Mouse (Mus musculus) bone marrow macrophage, adult 2 months (primary cell): Measurements from ENCODE around the gene Zfp788. TPM values are rescaled to one million over a fixed set of nuclear protein-coding genes. Genes with fewer than 3 reads are reported as not detected.
"Not testable (repeated sequence)": the region's sequence is repeated elsewhere in the genome, so short reads cannot be mapped to it uniquely, and the experiment has no call there.

Source experiments
- H3K27ac ChIP-seq: 2 replicates; pipeline ENCODE4 v1.5.1; 2012; ENCODE audit warnings: low read depth, low read length; ENCODE audit not compliant: insufficient read depth
- H3K4me1 ChIP-seq: 2 replicates; pipeline ENCODE4 v1.6.1; 2012; ENCODE audit warnings: low read length; ENCODE audit not compliant: control insufficient read depth, insufficient read depth
- H3K4me3 ChIP-seq: 2 replicates; pipeline ENCODE4 v1.5.1; 2012; ENCODE audit warnings: mild to moderate bottlenecking, low read length, moderate library complexity; ENCODE audit not compliant: insufficient read depth
- CTCF ChIP-seq: IDR thresholded peaks from 2 replicates; pipeline ENCODE4 v1.5.1; 2012; ENCODE audit warnings: low read depth, mild to moderate bottlenecking, low read length, moderate library complexity
- POLR2A ChIP-seq: IDR thresholded peaks from 2 replicates; pipeline ENCODE4 v1.6.1; 2012; ENCODE audit warnings: mild to moderate bottlenecking, low read depth, low read length, borderline replicate concordance
- polyA plus RNA-seq: library from polyadenylated mRNA; stranded (reverse); fragments of >200 nt; gene quantifications from 2 replicates; pipeline ENCODE4 v1.2.4, GENCODE M21; 2012; ENCODE audit not compliant: missing spikeins, insufficient read depth, insufficient read length

The Zfp788 gene
- 12.2 and 15.5 TPM in 2 replicates for polyA plus RNA-seq

GRCm38 (mm10) chr7:41632409-41633220 lies at the start of gene Zfp788:
TSS of gene Zfp788 (plus strand) at chr7:41633203.
- TF ChIP-seq CTCF = no peak
- no peak for TF ChIP-seq POLR2A
- peak within 1 kb of the TSS; percentile 79 for H3K4me3 ChIP-seq
- H3K27ac ChIP-seq = peak within 1 kb of the TSS; percentile 80
- H3K4me1 ChIP-seq = peaks cover 10% of the 10 kb centered on the region

DNA sequence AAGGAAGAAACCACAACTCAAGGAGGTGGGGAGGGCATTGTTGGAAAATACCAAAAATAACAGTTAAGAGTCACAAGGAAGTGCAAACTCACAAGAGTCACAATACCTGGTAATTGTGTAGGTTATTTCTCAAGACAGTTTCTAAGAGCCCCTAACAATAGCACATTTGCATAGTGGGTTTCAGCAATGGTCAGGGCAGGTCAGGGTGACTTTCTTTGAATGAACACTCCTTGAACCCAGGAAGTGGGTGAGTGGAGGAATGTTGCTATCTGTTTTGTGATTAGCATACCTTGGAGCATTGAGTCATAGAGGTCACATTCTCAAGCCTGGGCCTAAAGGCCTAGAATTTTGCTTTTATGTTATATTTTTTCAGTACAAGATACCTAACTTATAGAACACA lies 45.2 kb upstream of the Zfp788 start:
- not testable (repeated sequence) for H3K27ac ChIP-seq, H3K4me1 ChIP-seq, H3K4me3 ChIP-seq

DNA sequence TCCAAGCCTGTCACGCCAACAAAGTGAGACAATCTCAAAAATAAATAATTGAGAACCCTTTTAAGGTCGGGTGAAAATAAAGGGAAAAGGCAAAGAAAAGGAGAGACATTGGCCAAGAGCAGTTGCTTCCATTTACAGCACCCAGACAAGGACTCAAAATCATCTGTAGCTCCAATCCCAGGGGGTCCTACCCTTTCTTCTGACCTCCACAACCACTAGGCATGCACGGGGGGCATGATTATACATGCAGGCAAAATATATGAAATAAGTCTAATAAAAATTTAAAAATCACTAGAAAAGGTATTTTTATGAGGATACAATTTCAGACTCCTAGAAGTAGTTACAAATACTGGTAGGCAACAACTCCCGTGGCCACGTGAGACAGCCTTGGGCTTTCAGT lies 34.4 kb upstream of the Zfp788 start:
- H3K4me1 ChIP-seq = peaks cover 7% of the 10 kb centered on the region
- H3K4me3 ChIP-seq = peak overlapping the region; percentile 97
- TF ChIP-seq CTCF (no peak), POLR2A (no peak)
- no peak overlapping the region for H3K27ac ChIP-seq

GRCm38 (mm10) chr7:41599034-41599813 lies 33.8 kb upstream of the Zfp788 start, which contains the start of gene 2610021A01Rik:
TSS of gene 2610021A01Rik (plus strand) at chr7:41599230.
- peak within 1 kb of the TSS; percentile 97 for H3K4me3 ChIP-seq
- peak within 1 kb of the TSS; percentile 24 for H3K27ac ChIP-seq

GRCm38 (mm10) chr7:41599932-41600548 lies 33.0 kb upstream of the Zfp788 start:
- TF ChIP-seq CTCF (no peak), POLR2A (no peak)
- Histone ChIP-seq H3K4me1 (peaks cover 7% of the 10 kb centered on the region), H3K4me3 (peak overlapping the region; percentile 97), H3K27ac (no peak overlapping the region)

More at GRCm38 (mm10) chr7:41599034-41599813, 33.8 kb upstream of the Zfp788 start, which contains the start of gene 2610021A01Rik:
- peaks cover 7% of the 10 kb centered on the region for H3K4me1 ChIP-seq
- TF ChIP-seq CTCF (no peak), POLR2A (no peak)

- no peak overlapping the region for H3K4me3 ChIP-seq
- TF ChIP-seq CTCF = no peak
- TF ChIP-seq POLR2A = no peak
- H3K4me1 ChIP-seq = peaks cover 3% of the 10 kb centered on the region; the same call in 1 of the 2 replicates
- H3K27ac ChIP-seq = no peak overlapping the region
Measured at GRCm38 (mm10) chr7:41611654-41612053, 21.3 kb upstream of the Zfp788 start.

DNA sequence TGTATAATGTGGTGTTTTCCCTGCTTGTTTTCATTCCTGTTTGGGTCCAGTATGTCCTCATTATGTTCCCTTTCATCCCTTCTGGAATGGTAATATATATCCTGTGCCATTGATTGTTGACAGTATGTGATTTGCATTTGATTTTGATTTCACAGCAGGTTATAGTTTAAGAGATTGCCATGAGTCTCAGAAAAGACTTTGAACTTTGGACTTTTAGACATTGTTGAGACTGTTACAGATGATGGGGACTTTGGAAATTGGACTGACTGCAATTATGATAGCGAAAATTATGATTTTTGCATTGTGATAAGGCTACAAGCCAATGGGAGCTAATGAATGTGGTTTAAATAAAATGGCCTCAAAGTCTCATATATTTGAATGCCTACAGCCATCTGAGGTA lies 16.8 kb upstream of the Zfp788 start:
- H3K27ac ChIP-seq, H3K4me3 ChIP-seq, H3K4me1 ChIP-seq: not testable (repeated sequence)

DNA sequence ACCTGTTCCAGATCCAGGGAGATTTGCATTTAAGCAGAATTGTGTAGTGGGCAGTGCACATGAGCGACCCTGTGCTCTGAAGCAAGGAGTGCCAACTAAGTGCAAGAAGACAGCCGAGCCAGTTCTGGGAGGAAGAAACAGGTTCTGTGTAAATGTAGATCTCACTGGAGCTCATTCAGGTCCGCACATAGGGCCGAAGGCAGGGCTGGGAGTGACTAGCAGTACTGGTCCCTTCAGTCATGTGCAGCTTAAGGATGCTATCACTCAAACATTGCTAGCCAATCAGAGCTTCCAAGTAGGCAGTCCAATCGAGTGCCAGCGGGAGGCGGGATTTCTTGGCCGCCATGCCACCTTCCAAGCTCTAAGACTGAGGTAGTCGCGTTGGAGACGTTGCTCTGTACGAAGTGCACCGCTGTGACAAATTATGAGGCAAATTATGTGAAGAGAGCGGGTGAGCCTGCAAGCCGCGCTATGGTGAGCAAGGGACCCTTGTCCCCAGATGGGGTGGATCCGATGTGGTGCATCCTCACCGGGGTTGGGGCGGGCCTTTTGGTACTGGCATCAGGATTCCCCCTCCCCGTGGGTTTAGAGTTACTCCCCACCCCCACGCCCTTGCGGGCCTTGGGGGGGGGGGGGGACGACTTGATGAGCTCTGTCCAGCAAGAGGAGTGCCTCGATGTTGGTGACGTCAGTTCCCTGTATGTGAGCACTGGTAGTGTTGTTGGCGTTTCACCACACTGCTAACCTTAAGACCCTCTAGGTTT lies 400 bp downstream of the Zfp788 start:
- TF ChIP-seq CTCF (no peak), POLR2A (no peak)
- H3K27ac ChIP-seq = peak overlapping the region; percentile 80
- H3K4me3 ChIP-seq = peak overlapping the region; percentile 79
- H3K4me1 ChIP-seq = peaks cover 10% of the 10 kb centered on the region

DNA sequence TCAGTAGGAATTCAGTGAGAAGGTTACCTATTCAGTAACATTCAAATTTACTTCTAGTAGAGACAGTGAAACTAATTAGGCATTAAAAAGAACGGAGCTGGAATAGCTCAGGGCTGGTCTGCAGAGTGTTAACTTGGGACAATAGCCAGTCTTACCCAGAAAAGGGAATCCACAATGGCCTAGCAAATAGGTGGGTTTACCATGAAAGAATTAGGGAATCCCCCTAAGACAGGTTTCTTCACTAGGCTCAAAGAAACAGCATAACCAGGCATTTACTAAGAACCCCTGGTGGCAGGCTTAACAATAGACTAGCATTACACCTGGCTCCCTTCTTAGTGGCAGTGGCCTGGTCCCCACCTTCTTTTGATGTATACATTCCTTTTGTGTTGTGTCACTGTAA lies 41.3 kb downstream of the Zfp788 start:
- H3K4me1 ChIP-seq, H3K27ac ChIP-seq, H3K4me3 ChIP-seq: not testable (repeated sequence)

Other genes with a start within 250 kb of the Zfp788 start
- gene AI987944, start 239.8 kb upstream of the Zfp788 start, polyA plus RNA-seq = 21.5 and 21.9 TPM in 2 replicates
- not detected in 2 replicates for gene Vmn2r57, start 184.5 kb upstream of the Zfp788 start, polyA plus RNA-seq
- 0.16 TPM in 1 of 2 replicates, not detected in the other for gene Gm20449, start 133.8 kb upstream of the Zfp788 start, polyA plus RNA-seq
- gene AW146154, start 133.3 kb upstream of the Zfp788 start, polyA plus RNA-seq = 8.9 and 14.2 TPM in 2 replicates
- not detected in 2 replicates for gene Gm6871, start 59.5 kb upstream of the Zfp788 start, polyA plus RNA-seq
- gene 2610021A01Rik, start 34.0 kb upstream of the Zfp788 start, polyA plus RNA-seq = 6.7 and 9.9 TPM in 2 replicates
- gene Vmn2r58, start 239.5 kb downstream of the Zfp788 start, polyA plus RNA-seq = not detected in 2 replicates